Mouse (Mus musculus) NIH3T3 (cell line): ENCODE results near the gene Rfpl4b.
"Not testable (repeated sequence)": the region's sequence is repeated elsewhere in the genome, so short reads cannot be mapped to it uniquely, and the experiment has no call there.

ENCODE experiments used
- DNase-seq: peaks from one replicate; pipeline ENCODE4 v3.0.0-alpha.2; 2012; ENCODE audit warnings: low read depth

Rfpl4b gene

GRCm38 (mm10) chr10:38821679-38822078 is at the start of gene Rfpl4b:
Rfpl4b (minus strand) TSS chr10:38821779.
- no peak for DNase-seq

- no peak for DNase-seq
Measured at GRCm38 (mm10) chr10:38855186-38855585, 33.6 kb upstream of the Rfpl4b start.

GRCm38 (mm10) chr10:38850006-38850405 is 28.4 kb upstream of the Rfpl4b start:
- not testable (repeated sequence) for DNase-seq

DNA sequence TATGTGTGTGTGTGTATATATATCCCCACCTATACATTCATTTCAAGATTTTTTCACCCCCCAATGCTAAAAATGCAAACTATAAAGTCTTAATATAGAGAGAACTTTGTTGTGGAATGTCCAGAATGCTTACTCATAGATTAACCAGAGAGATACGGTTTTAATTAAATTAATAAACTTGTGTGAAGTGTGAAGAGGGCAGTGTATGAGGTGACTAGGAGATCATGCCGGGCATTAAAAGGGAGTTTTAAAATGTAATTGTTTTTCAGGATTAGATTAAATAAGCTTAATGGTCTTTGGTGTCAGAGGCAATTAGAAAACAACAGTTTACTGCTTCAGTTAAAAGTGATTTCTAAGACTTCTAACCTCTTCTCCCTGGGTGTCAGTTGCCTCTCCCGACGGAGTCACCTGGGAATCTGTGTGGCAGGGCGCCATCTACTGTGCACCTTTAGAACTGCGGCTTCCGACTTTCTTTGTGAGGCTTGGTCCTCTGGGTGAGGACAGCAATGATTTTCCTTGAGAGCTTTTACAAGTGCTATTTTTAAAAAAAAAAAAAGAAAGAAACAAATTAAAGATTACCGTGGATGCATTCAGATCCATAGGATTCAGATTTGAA is 27.4 kb upstream of the Rfpl4b start:
- peak; percentile 85 for DNase-seq

GRCm38 (mm10) chr10:38848231-38848630 is 26.7 kb upstream of the Rfpl4b start:
- DNase-seq, result no peak

- DNase-seq, result no peak
Measured at GRCm38 (mm10) chr10:38823741-38824140, 2.2 kb upstream of the Rfpl4b start.

GRCm38 (mm10) chr10:38806056-38806455 is 15.5 kb downstream of the Rfpl4b start:
- peak; percentile 88 for DNase-seq

DNA sequence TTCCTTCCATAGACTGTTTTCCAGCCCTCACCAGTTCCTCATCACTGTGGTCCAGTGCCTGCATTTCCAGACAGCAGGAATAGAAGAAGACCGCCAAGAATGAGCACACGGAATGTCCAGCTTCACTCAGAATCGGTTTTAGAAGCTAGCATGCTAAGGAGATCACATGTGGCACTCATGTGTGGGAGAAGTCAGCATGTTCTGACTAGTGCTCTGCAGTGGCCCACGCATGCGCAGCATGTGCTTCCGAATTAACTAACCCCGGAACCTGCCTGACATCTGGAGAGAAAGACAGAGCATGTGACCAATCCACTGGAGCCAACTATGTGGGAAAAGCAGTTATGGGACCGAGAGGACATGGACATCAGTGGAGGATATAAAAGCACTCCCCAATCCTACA is 17.5 kb downstream of the Rfpl4b start:
- no peak for DNase-seq

- no peak for DNase-seq
Measured at GRCm38 (mm10) chr10:38803304-38803703, 18.3 kb downstream of the Rfpl4b start.

GRCm38 (mm10) chr10:38788612-38789011 is 33.0 kb downstream of the Rfpl4b start:
- no peak for DNase-seq
